19 mouse cellular contexts compared by ENCODE assay signal in the genomic region with DNA sequence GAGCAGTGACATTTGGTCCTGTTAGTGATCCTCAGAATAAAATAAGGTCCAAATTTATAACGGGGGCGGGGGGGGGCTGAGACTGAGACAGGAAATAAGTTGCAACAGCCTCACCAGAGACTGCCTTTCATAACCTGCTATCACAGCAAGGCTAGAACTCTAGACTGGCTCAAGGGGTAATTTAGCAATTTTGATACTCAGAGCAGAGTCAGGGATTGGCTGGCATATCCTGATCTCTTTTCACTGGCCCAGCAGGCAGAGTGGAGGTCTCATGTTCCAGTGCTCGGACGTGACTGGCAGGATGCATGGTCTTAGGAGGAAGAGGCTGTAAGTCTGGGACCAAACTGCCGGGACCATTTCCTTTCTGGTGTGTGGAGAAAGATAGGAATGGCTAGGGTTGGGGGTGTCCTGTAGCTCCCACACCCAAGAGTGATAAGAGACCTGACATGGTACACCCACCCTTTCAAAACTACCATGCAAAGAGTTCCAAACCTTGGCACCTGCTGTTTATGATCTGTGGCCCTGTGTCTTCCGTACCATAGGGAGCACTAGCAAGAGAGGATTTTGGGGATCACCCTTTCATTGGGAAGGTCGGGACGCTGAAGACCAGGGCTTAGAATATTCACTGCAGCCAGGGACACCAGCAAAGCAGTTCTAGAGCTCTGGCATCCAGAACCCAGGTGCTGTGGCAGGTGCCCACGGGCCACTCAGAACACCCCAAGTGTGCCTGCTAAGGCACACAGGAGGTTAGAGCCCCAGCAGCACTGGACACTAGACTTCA. TPM values are rescaled to one million over a fixed set of nuclear protein-coding genes. Genes with fewer than 3 reads are reported as not detected.
DNase-seq lines count a peak whose midpoint lies in the region; ATAC-seq and TF ChIP-seq lines count a peak whose summit lies in the region.
"Had no signal": no experiment of that assay in that cellular context is flagged by ENCODE, and none has a peak within 500 bp of the region (broad histone marks: within the 10 kb centered on the region; RNA-seq: fewer than 3 reads in every experiment).

No protein-coding gene starts in this region.

- H3K4me1 ChIP-seq in hindbrain, postnatal 0 days (ENCODE audit: insufficient read depth, low read length), result no peaks in the 10 kb centered on the region
- no peaks in the 10 kb centered on the region for H3K4me1 ChIP-seq in hindbrain, embryonic 16.5 days (ENCODE audit: control insufficient read depth, insufficient read depth, low read depth, low read length)
- no peaks in the 10 kb centered on the region for H3K4me1 ChIP-seq in neural tube, embryonic 13.5 days (replicated peaks)
- H3K4me1 ChIP-seq in neural tube, embryonic 15.5 days, result 0 out of 2 replicates have a peak, but pooled peaks cover 12% of the 10 kb centered on the region

- peak; percentile 93 for DNase-seq in heart, adult 11 months
- no peak for DNase-seq in heart, postnatal 4 days
- DNase-seq in hindbrain, postnatal 0 days (ENCODE audit: low spot score), result no peak
- DNase-seq in adrenal gland, adult 8-10 months, result no peak
- DNase-seq: B cell, adult 2 months; cerebellum, adult 2 months; gastrocnemius, postnatal 36 days; kidney, adult 8-10 months; kidney, postnatal 25 days; right cerebral cortex, postnatal 4 days had no signal

- H3K4me2 ChIP-seq in hindbrain, postnatal 0 days (ENCODE audit: low read depth, low read length), result no peak overlapping the region
- no peak overlapping the region for H3K4me2 ChIP-seq in hindbrain, embryonic 16.5 days (ENCODE audit: low read length)
- no peak overlapping the region for H3K4me2 ChIP-seq in neural tube, embryonic 13.5 days
- H3K4me2 ChIP-seq in neural tube, embryonic 15.5 days, result no peak overlapping the region

- H3K9me3 ChIP-seq in hindbrain, postnatal 0 days (ENCODE audit: low read length), result no peaks in the 10 kb centered on the region
- H3K9me3 ChIP-seq in hindbrain, embryonic 16.5 days (ENCODE audit: control insufficient read depth, low read length), result no peaks in the 10 kb centered on the region
- H3K9me3 ChIP-seq in neural tube, embryonic 13.5 days, result no peaks in the 10 kb centered on the region
- H3K9me3 ChIP-seq in neural tube, embryonic 15.5 days (replicated peaks), result no peaks in the 10 kb centered on the region

- no peak overlapping the region for H3K4me3 ChIP-seq in hindbrain, postnatal 0 days (ENCODE audit: low read length)
- no peak overlapping the region for H3K4me3 ChIP-seq in hindbrain, embryonic 16.5 days (ENCODE audit: low read length)
- H3K4me3 ChIP-seq in neural tube, embryonic 13.5 days, result no peak overlapping the region
- no peak overlapping the region for H3K4me3 ChIP-seq in neural tube, embryonic 15.5 days (replicated peaks)

- ATAC-seq in hindbrain, postnatal 0 days, result no peak
- no peak; the same call in 1 of the 2 replicates for ATAC-seq in hindbrain, embryonic 16.5 days
- ATAC-seq in neural tube, embryonic 13.5 days (ENCODE audit: low read depth), result 0 out of 2 replicates have a peak, but pooled peaks have one; percentile 36
- ATAC-seq in neural tube, embryonic 15.5 days (ENCODE audit: low FRiP score), result no peak
- ATAC-seq: inflammation-experienced regulatory T-cells, adult 6 months; midbrain, embryonic 16.5 days had no signal

- no peak for TF ChIP-seq CTCF in hindbrain, postnatal 0 days (IDR thresholded peaks at IDR 0.05; ENCODE audit: low read depth)

- H3K36me3 ChIP-seq in hindbrain, postnatal 0 days (ENCODE audit: insufficient read depth, low read length), result no peaks in the 10 kb centered on the region
- H3K36me3 ChIP-seq in hindbrain, embryonic 16.5 days (ENCODE audit: control insufficient read depth, insufficient read depth, low read length), result no peaks in the 10 kb centered on the region
- H3K36me3 ChIP-seq in neural tube, embryonic 13.5 days, result no peaks in the 10 kb centered on the region
- H3K36me3 ChIP-seq in neural tube, embryonic 15.5 days, result no peaks in the 10 kb centered on the region

- H3K9ac ChIP-seq in hindbrain, postnatal 0 days (replicated peaks; ENCODE audit: low read length), result no peak overlapping the region
- no peak overlapping the region for H3K9ac ChIP-seq in hindbrain, embryonic 16.5 days (ENCODE audit: low read depth, low read length)
- no peak overlapping the region for H3K9ac ChIP-seq in neural tube, embryonic 13.5 days
- no peak overlapping the region for H3K9ac ChIP-seq in neural tube, embryonic 15.5 days (replicated peaks)

- no peaks in the 10 kb centered on the region for H3K27me3 ChIP-seq in hindbrain, postnatal 0 days (ENCODE audit: insufficient read depth, low read length)
- H3K27me3 ChIP-seq in hindbrain, embryonic 16.5 days (replicated peaks; ENCODE audit: control insufficient read depth, insufficient read depth, low read length), result no peaks in the 10 kb centered on the region
- peaks cover 26% of the 10 kb centered on the region for H3K27me3 ChIP-seq in neural tube, embryonic 13.5 days
- H3K27me3 ChIP-seq in neural tube, embryonic 15.5 days (replicated peaks), result peaks cover 11% of the 10 kb centered on the region

- 75% methylated on average over 9 of the region's 9 CpGs for WGBS in hindbrain, postnatal 0 days
- WGBS in hindbrain, embryonic 16.5 days, result 72% methylated on average over 9 of the region's 9 CpGs
- 74% methylated on average over 9 of the region's 9 CpGs for WGBS in neural tube, embryonic 13.5 days
- 82% methylated on average over 9 of the region's 9 CpGs for WGBS in neural tube, embryonic 15.5 days

- 0 out of 2 replicates have a peak overlapping the region, but pooled peaks have one; percentile 45 for H3K27ac ChIP-seq in hindbrain, postnatal 0 days
- no peak overlapping the region for H3K27ac ChIP-seq in hindbrain, embryonic 16.5 days (ENCODE audit: low read depth, low read length)
- H3K27ac ChIP-seq in neural tube, embryonic 13.5 days (replicated peaks), result no peak overlapping the region
- no peak overlapping the region; the same call in 1 of the 2 replicates for H3K27ac ChIP-seq in neural tube, embryonic 15.5 days (replicated peaks)
- H3K27ac ChIP-seq: stomach, postnatal 0 days had no signal

RNA-seq across cellular contexts. Expression of a gene that starts 1.4 kb away (rescaled TPM):
- total RNA-seq in heart, postnatal 4 days (2021), result 10 to 100 TPM; 24.1 to 25.3 TPM
- total RNA-seq in hindbrain, postnatal 0 days (2014; rRNA removed), result 3.9 and 4.7 TPM in 2 replicates
- 1.3 TPM in 2 replicates for polyA plus RNA-seq in hindbrain, postnatal 0 days (2015; fragmentation: Nextera tagmentation; extraction: Ambion mirVana)
- polyA plus RNA-seq in hindbrain, embryonic 16.5 days (2015; fragmentation: Nextera tagmentation; extraction: Ambion mirVana), result 0.58 and 1.4 TPM in 2 replicates
- polyA plus RNA-seq in neural tube, embryonic 13.5 days (2015; fragmentation: Nextera tagmentation; extraction: Ambion mirVana), result 2.4 and 3.4 TPM in 2 replicates
- 1.3 and 1.4 TPM in 2 replicates for polyA plus RNA-seq in neural tube, embryonic 15.5 days (2015; fragmentation: Nextera tagmentation; extraction: Ambion mirVana)
- total RNA-seq in adrenal gland, adult 8-10 months (2022), result 10 to 100 TPM in 3 of 4 experiments, 1 to 10 TPM in 1; 9.0 to 19.5 (median 14.7) TPM
- total RNA-seq: megakaryocyte-erythroid progenitor cell, adult 5-6 weeks had no signal
- polyA plus RNA-seq: inflammation-experienced regulatory T-cells, adult 6 months had no signal

RNA-seq across cellular contexts. Expression of a gene that starts 32.7 kb away (rescaled TPM):
- total RNA-seq in heart, postnatal 4 days (2021), result not detected
- 65.0 and 74.1 TPM in 2 replicates for total RNA-seq in hindbrain, postnatal 0 days (2014; rRNA removed)
- polyA plus RNA-seq in hindbrain, postnatal 0 days (2015; fragmentation: Nextera tagmentation; extraction: Ambion mirVana), result 1.5 and 1.6 TPM in 2 replicates
- polyA plus RNA-seq in hindbrain, embryonic 16.5 days (2015; fragmentation: Nextera tagmentation; extraction: Ambion mirVana), result 1.8 and 2.0 TPM in 2 replicates
- 1.5 and 2.3 TPM in 2 replicates for polyA plus RNA-seq in neural tube, embryonic 13.5 days (2015; fragmentation: Nextera tagmentation; extraction: Ambion mirVana)
- 1.7 and 2.0 TPM in 2 replicates for polyA plus RNA-seq in neural tube, embryonic 15.5 days (2015; fragmentation: Nextera tagmentation; extraction: Ambion mirVana)
- total RNA-seq in adrenal gland, adult 8-10 months (2022), result 1 to 10 TPM; 1.2 to 2.3 (median 1.7) TPM
- total RNA-seq: gastrocnemius, postnatal 36 days; megakaryocyte-erythroid progenitor cell, adult 5-6 weeks had no signal
- polyA plus RNA-seq: inflammation-experienced regulatory T-cells, adult 6 months; liver, embryonic 16.5 days; stomach, postnatal 0 days; thymus, postnatal 0 days had no signal

RNA-seq across cellular contexts. Expression of a gene that starts 43.9 kb away (rescaled TPM):
- total RNA-seq in heart, postnatal 4 days (2021), result 1 to 10 TPM; 1.1 to 1.2 TPM
- total RNA-seq in hindbrain, postnatal 0 days (2014; rRNA removed), result 12.2 and 17.0 TPM in 2 replicates
- polyA plus RNA-seq in hindbrain, postnatal 0 days (2015; fragmentation: Nextera tagmentation; extraction: Ambion mirVana), result 8.6 and 8.7 TPM in 2 replicates
- polyA plus RNA-seq in hindbrain, embryonic 16.5 days (2015; fragmentation: Nextera tagmentation; extraction: Ambion mirVana), result 4.3 and 5.3 TPM in 2 replicates
- polyA plus RNA-seq in neural tube, embryonic 13.5 days (2015; fragmentation: Nextera tagmentation; extraction: Ambion mirVana), result 2.3 and 3.1 TPM in 2 replicates
- polyA plus RNA-seq in neural tube, embryonic 15.5 days (2015; fragmentation: Nextera tagmentation; extraction: Ambion mirVana), result 3.2 and 4.0 TPM in 2 replicates
- 1 to 10 TPM; 3.3 to 5.5 (median 4.5) TPM for total RNA-seq in adrenal gland, adult 8-10 months (2022)

RNA-seq across cellular contexts. Expression of a gene that starts 49.2 kb away (rescaled TPM):
- 10 to 100 TPM; 52.2 to 54.7 TPM for total RNA-seq in heart, postnatal 4 days (2021)
- 45.3 and 85.8 TPM in 2 replicates for total RNA-seq in hindbrain, postnatal 0 days (2014; rRNA removed)
- 221 and 224 TPM in 2 replicates for polyA plus RNA-seq in hindbrain, postnatal 0 days (2015; fragmentation: Nextera tagmentation; extraction: Ambion mirVana)
- 247 and 274 TPM in 2 replicates for polyA plus RNA-seq in hindbrain, embryonic 16.5 days (2015; fragmentation: Nextera tagmentation; extraction: Ambion mirVana)
- polyA plus RNA-seq in neural tube, embryonic 13.5 days (2015; fragmentation: Nextera tagmentation; extraction: Ambion mirVana), result 192 and 206 TPM in 2 replicates
- polyA plus RNA-seq in neural tube, embryonic 15.5 days (2015; fragmentation: Nextera tagmentation; extraction: Ambion mirVana), result 240 and 256 TPM in 2 replicates
- total RNA-seq in adrenal gland, adult 8-10 months (2022), result 100 to 1,000 TPM; 207 to 252 (median 221) TPM
